Comparison of ENCODE assay signal across 8 mouse cellular contexts in the genomic region with DNA sequence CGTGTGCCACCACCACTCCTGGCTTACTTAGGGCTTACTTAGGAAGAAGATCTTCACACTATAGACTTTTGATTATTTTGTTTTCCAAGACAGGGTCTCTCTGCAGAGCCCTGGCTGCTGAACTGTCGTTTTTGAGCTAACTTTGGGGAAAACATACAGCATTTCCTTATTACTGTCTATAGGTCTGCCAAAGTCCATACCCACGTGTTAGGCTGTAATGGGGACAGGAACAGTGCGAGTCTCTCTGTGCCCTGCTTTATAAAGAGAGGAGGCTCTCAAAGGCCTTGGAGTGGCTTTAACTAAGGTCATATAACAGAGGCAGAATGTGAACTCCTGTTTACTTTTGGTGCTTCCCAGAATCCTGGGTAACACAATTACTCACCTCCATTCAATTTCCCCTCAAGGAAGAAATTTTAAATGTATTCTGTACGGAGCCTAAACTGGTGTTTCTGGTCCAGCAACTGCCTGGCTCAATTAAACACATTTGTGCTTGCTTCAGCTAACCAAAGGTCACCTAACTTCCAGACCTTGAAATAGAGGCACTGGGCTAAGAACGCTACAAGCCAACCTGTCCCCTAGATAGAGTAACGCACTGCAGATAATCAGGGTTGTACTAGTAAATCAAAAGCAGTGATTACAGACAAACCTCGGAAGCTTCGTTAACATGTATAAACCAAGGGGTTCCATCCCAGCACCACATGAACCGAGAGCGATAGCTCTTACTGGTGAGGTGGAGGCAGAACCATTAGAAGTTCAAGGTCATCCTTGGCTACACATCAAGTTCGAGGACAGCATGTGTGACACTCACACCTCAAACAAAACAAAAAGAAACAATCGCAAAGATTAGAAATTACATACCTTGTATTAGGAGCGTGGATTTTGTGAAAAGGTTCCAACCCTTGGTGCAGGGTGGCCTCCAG. TPM values are rescaled to one million over a fixed set of nuclear protein-coding genes. Genes with fewer than 3 reads are reported as not detected.
DNase-seq lines count a peak whose midpoint lies in the region; ATAC-seq and TF ChIP-seq lines count a peak whose summit lies in the region.

No protein-coding gene starts in this region.

- WGBS in hindbrain, embryonic 10.5 days = 20% methylated on average over 14 of the region's 14 CpGs
- 8% methylated on average over 14 of the region's 14 CpGs for WGBS in limb, embryonic 14.5 days
- whole genome bisulfite sequencing in stomach, embryonic 15.5 days = 8% methylated on average over 14 of the region's 14 CpGs

- DNase-seq in embryo, embryonic 10 days (ENCODE audit: low spot score) = peak; percentile 33
- no peak for DNase-seq in embryo, embryonic 9.5 days (ENCODE audit: extremely low spot score)
- no peak for DNase-seq in hindbrain, embryonic 10.5 days (ENCODE audit: low spot score)
- no peak for DNase-seq in limb, embryonic 14.5 days (ENCODE audit: low spot score)
- DNase-seq in thymus, postnatal 10 days (ENCODE audit: low spot score in 2 of 2) = no peak
- no peak for DNase-seq in left cerebral cortex, adult 18-20 months (ENCODE audit: low spot score in 2 of 2)

- no peak for TF ChIP-seq EP300 in ES-Bruce4 (IDR thresholded peaks at IDR 0.05; ENCODE audit: insufficient read depth, low read depth, low read length)

- peak overlapping the region; percentile 76 for H3K4me3 ChIP-seq in ES-Bruce4 (ENCODE audit: low read depth, low read length)
- H3K4me3 ChIP-seq in hindbrain, embryonic 10.5 days = peak overlapping the region; percentile 61
- H3K4me3 ChIP-seq in limb, embryonic 14.5 days (replicated peaks; ENCODE audit: low read length) = peak overlapping the region; percentile 50
- H3K4me3 ChIP-seq in stomach, embryonic 15.5 days (replicated peaks) = peak overlapping the region; percentile 46

- peak overlapping the region; percentile 22 for H3K27ac ChIP-seq in ES-Bruce4 (ENCODE audit: insufficient read depth, low read length)
- H3K27ac ChIP-seq in hindbrain, embryonic 10.5 days = peak overlapping the region; percentile 74
- no peak overlapping the region for H3K27ac ChIP-seq in limb, embryonic 14.5 days (replicated peaks; ENCODE audit: low read depth, low read length)
- peak overlapping the region; percentile 33 for H3K27ac ChIP-seq in stomach, embryonic 15.5 days

- peak overlapping the region; percentile 50 for H3K9ac ChIP-seq in ES-Bruce4 (ENCODE audit: low read depth, poor library complexity, severe bottlenecking)
- peak overlapping the region; percentile 50 for H3K9ac ChIP-seq in limb, embryonic 14.5 days (ENCODE audit: low read depth, low read length, severe bottlenecking)
- H3K9ac ChIP-seq in stomach, embryonic 15.5 days = 0 out of 2 replicates have a peak overlapping the region, but pooled peaks have one; percentile 19

- H3K4me1 ChIP-seq in ES-Bruce4 (ENCODE audit: control insufficient read depth, insufficient read depth, low read length) = peaks cover 1% of the 10 kb centered on the region
- H3K4me1 ChIP-seq in hindbrain, embryonic 10.5 days (replicated peaks) = peaks cover 29% of the 10 kb centered on the region
- H3K4me1 ChIP-seq in limb, embryonic 14.5 days (ENCODE audit: control insufficient read depth, insufficient read depth, low read length) = peaks cover 15% of the 10 kb centered on the region; the same call in 1 of the 2 replicates
- peaks cover 15% of the 10 kb centered on the region for H3K4me1 ChIP-seq in stomach, embryonic 15.5 days

- H3K4me2 ChIP-seq in limb, embryonic 14.5 days (replicated peaks; ENCODE audit: low read depth, low read length, severe bottlenecking) = peak overlapping the region; percentile 81
- H3K4me2 ChIP-seq in stomach, embryonic 15.5 days = peak overlapping the region; percentile 64

- no peaks in the 10 kb centered on the region for H3K9me3 ChIP-seq in ES-Bruce4 (replicated peaks; ENCODE audit: control insufficient read depth, insufficient read depth, low read length, poor library complexity, severe bottlenecking)
- H3K9me3 ChIP-seq in hindbrain, embryonic 10.5 days = no peaks in the 10 kb centered on the region
- H3K9me3 ChIP-seq in limb, embryonic 14.5 days (ENCODE audit: control insufficient read depth, low read length) = no peaks in the 10 kb centered on the region
- no peaks in the 10 kb centered on the region for H3K9me3 ChIP-seq in stomach, embryonic 15.5 days

- no peak for TF ChIP-seq POLR2A in ES-Bruce4 (IDR thresholded peaks at IDR 0.05; ENCODE audit: insufficient read depth, low read length)
- no peak for TF ChIP-seq POLR2A in limb, embryonic 14.5 days (IDR thresholded peaks at IDR 0.05; ENCODE audit: borderline replicate concordance, extremely low read depth, insufficient read depth, insufficient read length)

- TF ChIP-seq CTCF in ES-Bruce4 (IDR thresholded peaks at IDR 0.05; ENCODE audit: low read depth, low read length) = no peak

- peaks cover 6% of the 10 kb centered on the region for H3K36me3 ChIP-seq in ES-Bruce4 (ENCODE audit: control insufficient read depth, insufficient read depth, low read length, poor library complexity, severe bottlenecking)
- peaks cover 4% of the 10 kb centered on the region; the same call in 1 of the 2 replicates for H3K36me3 ChIP-seq in hindbrain, embryonic 10.5 days
- no peaks in the 10 kb centered on the region for H3K36me3 ChIP-seq in limb, embryonic 14.5 days (ENCODE audit: control insufficient read depth, insufficient read depth, low read length)
- H3K36me3 ChIP-seq in stomach, embryonic 15.5 days = no peaks in the 10 kb centered on the region

- ATAC-seq in limb, embryonic 14.5 days (ENCODE audit: low FRiP score, low read depth) = no peak
- no peak for ATAC-seq in stomach, embryonic 15.5 days (ENCODE audit: insufficient read depth, low FRiP score, low read depth)

- H3K27me3 ChIP-seq in ES-Bruce4 (ENCODE audit: control insufficient read depth, insufficient read depth, low read length, poor library complexity, severe bottlenecking) = no peaks in the 10 kb centered on the region
- H3K27me3 ChIP-seq in hindbrain, embryonic 10.5 days (ENCODE audit: insufficient read depth, poor library complexity, severe bottlenecking) = no peaks in the 10 kb centered on the region
- H3K27me3 ChIP-seq in limb, embryonic 14.5 days (ENCODE audit: control insufficient read depth, insufficient read depth, low read length) = no peaks in the 10 kb centered on the region
- no peaks in the 10 kb centered on the region for H3K27me3 ChIP-seq in stomach, embryonic 15.5 days (replicated peaks)

RNA-seq across cellular contexts. Expression of a gene that starts 1.2 kb away (rescaled TPM):
- 99.2 and 113 TPM in 2 replicates for polyA plus RNA-seq in ES-Bruce4 (2011; ENCODE audit: insufficient read depth, insufficient read length, low read depth, missing spikeins)
- polyA plus RNA-seq in hindbrain, embryonic 10.5 days (2016; fragmentation: Nextera tagmentation; extraction: Ambion mirVana) = 60.0 and 78.6 TPM in 2 replicates
- 26.4 and 30.4 TPM in 2 replicates for polyA plus RNA-seq in limb, embryonic 14.5 days (2012; rRNA removed)
- 33.8 and 35.9 TPM in 2 replicates for polyA plus RNA-seq in limb, embryonic 14.5 days (2014; fragmentation: Nextera tagmentation; extraction: Ambion mirVana)
- polyA plus RNA-seq in stomach, embryonic 15.5 days (2015; fragmentation: Nextera tagmentation; extraction: Ambion mirVana) = 72.6 and 85.4 TPM in 2 replicates
- 1 to 10 TPM; 1.7 to 3.7 TPM for total RNA-seq in left cerebral cortex, adult 18-20 months (2021)

RNA-seq across cellular contexts. Expression of a gene that starts 20.1 kb away (rescaled TPM):
- polyA plus RNA-seq in ES-Bruce4 (2011; ENCODE audit: insufficient read depth, insufficient read length, low read depth, missing spikeins) = 20.9 and 24.0 TPM in 2 replicates
- 31.4 and 33.0 TPM in 2 replicates for polyA plus RNA-seq in hindbrain, embryonic 10.5 days (2016; fragmentation: Nextera tagmentation; extraction: Ambion mirVana)
- polyA plus RNA-seq in limb, embryonic 14.5 days (2012; rRNA removed) = 17.3 and 18.7 TPM in 2 replicates
- 30.4 and 32.4 TPM in 2 replicates for polyA plus RNA-seq in limb, embryonic 14.5 days (2014; fragmentation: Nextera tagmentation; extraction: Ambion mirVana)
- 42.7 and 45.6 TPM in 2 replicates for polyA plus RNA-seq in stomach, embryonic 15.5 days (2015; fragmentation: Nextera tagmentation; extraction: Ambion mirVana)
- total RNA-seq in left cerebral cortex, adult 18-20 months (2021) = 10 to 100 TPM; 26.6 to 31.6 TPM

RNA-seq across cellular contexts. Expression of a gene that starts 33.0 kb away (rescaled TPM):
- polyA plus RNA-seq in ES-Bruce4 (2011; ENCODE audit: insufficient read depth, insufficient read length, low read depth, missing spikeins) = 18.4 and 20.0 TPM in 2 replicates
- 6.9 and 8.4 TPM in 2 replicates for polyA plus RNA-seq in hindbrain, embryonic 10.5 days (2016; fragmentation: Nextera tagmentation; extraction: Ambion mirVana)
- 8.8 and 9.0 TPM in 2 replicates for polyA plus RNA-seq in limb, embryonic 14.5 days (2012; rRNA removed)
- 7.5 and 7.6 TPM in 2 replicates for polyA plus RNA-seq in limb, embryonic 14.5 days (2014; fragmentation: Nextera tagmentation; extraction: Ambion mirVana)
- 4.5 and 5.2 TPM in 2 replicates for polyA plus RNA-seq in stomach, embryonic 15.5 days (2015; fragmentation: Nextera tagmentation; extraction: Ambion mirVana)
- total RNA-seq in left cerebral cortex, adult 18-20 months (2021) = 10 to 100 TPM; 33.0 to 33.7 TPM

RNA-seq across cellular contexts. Expression of a gene that starts 33.1 kb away (rescaled TPM):
- 19.6 and 20.4 TPM in 2 replicates for polyA plus RNA-seq in ES-Bruce4 (2011; ENCODE audit: insufficient read depth, insufficient read length, low read depth, missing spikeins)
- 17.8 and 24.3 TPM in 2 replicates for polyA plus RNA-seq in hindbrain, embryonic 10.5 days (2016; fragmentation: Nextera tagmentation; extraction: Ambion mirVana)
- polyA plus RNA-seq in limb, embryonic 14.5 days (2012; rRNA removed) = 16.9 and 17.5 TPM in 2 replicates
- 14.3 and 16.2 TPM in 2 replicates for polyA plus RNA-seq in limb, embryonic 14.5 days (2014; fragmentation: Nextera tagmentation; extraction: Ambion mirVana)
- 11.6 and 12.8 TPM in 2 replicates for polyA plus RNA-seq in stomach, embryonic 15.5 days (2015; fragmentation: Nextera tagmentation; extraction: Ambion mirVana)
- total RNA-seq in left cerebral cortex, adult 18-20 months (2021) = 1 to 10 TPM; 5.0 to 5.3 TPM
